Mouse (Mus musculus) layer of hippocampus, adult 2 months (tissue): Measurements from ENCODE around the gene Mospd1. TPM values are rescaled to one million over a fixed set of nuclear protein-coding genes. Genes with fewer than 3 reads are reported as not detected.

ENCODE experiments used
- DNase-seq, 2 experiments: peaks; one replicate each; pipeline ENCODE4 v3.0.0; 2022; ENCODE audit warnings: low spot score in 2 of 2
- H3K27ac ChIP-seq: fragments of 200-600 bp; 2 replicates; pipeline ENCODE4 v1.8.1; 2022
- H3K4me3 ChIP-seq: fragments of 200-600 bp; 2 replicates; pipeline ENCODE4 v1.8.1; 2022; ENCODE audit warnings: mild to moderate bottlenecking
- CTCF ChIP-seq: fragments of 200-600 bp; conservative IDR thresholded peaks from 2 replicates; pipeline ENCODE4 v1.8.1; 2022; ENCODE audit warnings: antibody characterized with exemption, mild to moderate bottlenecking, moderate library complexity
- long read RNA-seq, 2 experiments: library from polyadenylated mRNA; stranded (forward); transcript quantifications; one replicate each; pipeline ENCODE4 v2.0.0; 2021; ENCODE audit warnings: borderline mapping rate in 2 of 2
- total RNA-seq, 2 experiments: library from RNA; stranded (reverse); gene quantifications; 2 replicates each; pipeline ENCODE4 v1.2.3; 2021

Gene Mospd1
- 10 to 100 TPM in 1 of 2 experiments, 1 to 10 TPM in 1; 9.7 to 12.4 TPM for total RNA-seq
- long read RNA-seq, experiment 1, transcript Mospd1-202 (6 exons, 1,773 nt), result major isoform, 9 of 14 reads
- long read RNA-seq, experiment 1, partial matches to known transcripts, result 0 of 14 reads
- long read RNA-seq, experiment 1, other reads (novel, unspliced or antisense), result 5 of 14 reads
- long read RNA-seq, experiment 2, transcript Mospd1-202 (6 exons, 1,773 nt), result major isoform, 22 of 28 reads
- long read RNA-seq, experiment 2, partial matches to known transcripts, result 1 of 28 reads
- long read RNA-seq, experiment 2, other reads (novel, unspliced or antisense), result 5 of 28 reads

DNA sequence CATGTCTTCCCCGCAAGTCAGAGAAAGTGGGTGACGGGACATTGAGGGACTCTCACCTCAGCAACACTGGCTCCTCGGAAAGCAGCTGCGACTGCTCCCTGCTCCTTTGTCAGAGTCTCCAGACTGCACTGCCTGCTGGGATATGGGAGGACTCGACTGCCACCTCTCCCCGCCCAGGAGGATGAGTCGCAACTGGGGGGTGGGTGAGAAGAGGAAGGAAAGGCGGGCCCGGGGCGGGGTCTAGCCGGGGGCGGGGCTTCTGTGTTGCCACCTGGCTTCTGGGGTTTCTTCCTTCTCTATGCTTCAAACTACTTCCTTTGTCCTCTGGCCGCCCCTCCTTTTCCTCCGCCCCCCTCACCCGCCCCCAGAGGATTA lies at the start of gene Mospd1:
Mospd1 (minus strand) TSS at position 137 of the 375 bp plus-strand sequence.
- TF ChIP-seq CTCF, result no peak
- peak within 1 kb of the TSS; percentile 75 for H3K4me3 ChIP-seq
- DNase-seq, result peak; percentile 77 to 85
- H3K27ac ChIP-seq, result peak within 1 kb of the TSS; percentile 89

DNA sequence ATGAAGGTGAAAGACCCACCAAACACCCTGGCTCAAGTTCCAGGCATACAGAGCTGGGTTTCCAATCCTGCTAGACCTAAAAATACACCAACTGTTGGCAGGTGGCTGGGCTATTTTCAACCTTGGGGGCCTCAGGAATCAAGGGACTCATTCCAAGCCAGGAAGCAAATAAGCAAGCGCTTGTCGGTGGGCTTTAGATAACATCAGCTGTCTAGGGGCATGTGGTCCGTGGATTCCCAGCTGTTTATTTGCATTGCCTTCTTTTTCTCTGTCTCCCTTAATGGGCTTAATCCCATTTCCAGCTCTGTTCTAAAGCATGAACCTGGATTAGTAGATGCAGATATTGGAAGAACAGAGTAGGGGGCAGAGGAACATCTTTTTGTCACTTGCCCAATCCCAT lies 16.1 kb upstream of the Mospd1 start:
- no peak overlapping the region for H3K27ac ChIP-seq
- no peak for TF ChIP-seq CTCF
- H3K4me3 ChIP-seq, result no peak overlapping the region
- no peak for DNase-seq

DNA sequence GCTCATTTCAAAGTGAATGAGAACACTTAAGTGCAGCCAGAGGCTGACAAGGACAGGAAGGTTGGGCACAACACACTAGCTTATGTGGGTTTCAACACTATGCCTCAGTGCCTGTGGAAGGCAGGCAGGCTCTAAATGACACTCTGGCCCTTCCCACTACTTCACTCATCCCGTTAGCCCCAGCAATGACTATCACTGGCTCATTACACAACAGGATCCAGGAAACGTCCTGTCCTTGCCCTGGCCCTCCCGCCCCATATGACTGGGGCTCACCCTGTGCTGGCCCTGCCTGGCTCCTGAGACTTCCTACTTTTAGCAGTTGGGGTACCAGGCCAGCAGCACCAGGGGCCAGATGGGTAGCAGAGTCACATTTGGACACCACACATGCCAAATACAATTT lies 12.8 kb upstream of the Mospd1 start:
- DNase-seq, result no peak
- no peak for TF ChIP-seq CTCF
- Histone ChIP-seq H3K27ac (no peak overlapping the region), H3K4me3 (no peak overlapping the region)

- H3K27ac ChIP-seq, result peak overlapping the region; percentile 89
- TF ChIP-seq CTCF, result no peak
- H3K4me3 ChIP-seq, result peak overlapping the region; percentile 75
- DNase-seq, result no peak
Observed at GRCm38 (mm10) chrX:53369534-53370365, 552 bp downstream of the Mospd1 start.

DNA sequence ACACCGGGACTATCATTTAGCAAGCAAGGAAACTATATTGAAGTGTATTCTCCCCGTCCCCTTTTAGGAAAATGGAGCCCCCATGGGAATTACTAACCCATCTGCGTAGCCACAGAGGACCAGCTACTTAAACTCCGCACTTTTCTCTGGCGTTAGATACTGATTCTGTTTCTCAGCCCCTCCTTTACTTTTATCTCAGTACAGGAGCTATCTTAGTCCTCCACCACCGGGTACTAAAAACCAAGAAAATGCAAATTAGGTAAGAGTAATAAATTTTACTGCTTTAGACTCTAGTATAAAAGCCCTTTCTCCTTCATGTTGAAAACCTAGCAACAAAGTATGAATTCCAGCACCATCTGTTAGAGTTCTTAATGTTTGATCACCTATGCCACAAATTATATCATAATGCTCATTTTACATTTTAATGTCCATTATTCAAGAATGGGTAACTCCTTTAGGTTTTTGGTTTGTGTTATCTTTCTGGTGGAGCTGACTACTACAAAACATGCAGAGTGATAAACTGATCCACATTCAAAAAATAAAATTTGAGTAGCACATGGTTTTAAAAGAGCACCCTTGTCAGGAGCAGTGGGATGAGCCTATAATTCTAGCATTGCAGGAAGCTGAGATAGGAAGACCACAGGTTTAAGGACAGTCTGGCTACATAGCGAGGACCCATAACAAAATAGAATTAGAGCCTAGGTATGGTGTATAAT lies 5.5 kb downstream of the Mospd1 start:
- DNase-seq, result no peak
- Histone ChIP-seq H3K4me3 (no peak overlapping the region), H3K27ac (no peak overlapping the region)
- no peak for TF ChIP-seq CTCF

- no peak overlapping the region for H3K27ac ChIP-seq
- no peak overlapping the region for H3K4me3 ChIP-seq
- DNase-seq, result no peak
- TF ChIP-seq CTCF, result no peak
Observed at GRCm38 (mm10) chrX:53348374-53348773, 21.9 kb downstream of the Mospd1 start.

GRCm38 (mm10) chrX:53341531-53341930 lies 28.8 kb downstream of the Mospd1 start:
- no peak overlapping the region for H3K4me3 ChIP-seq
- H3K27ac ChIP-seq, result no peak overlapping the region
- TF ChIP-seq CTCF, result peak; percentile 85
- peak in 1 of 2 experiments; percentile 12 for DNase-seq

GRCm38 (mm10) chrX:53337355-53337754 lies 32.9 kb downstream of the Mospd1 start:
- Histone ChIP-seq H3K4me3 (no peak overlapping the region), H3K27ac (no peak overlapping the region)
- peak; percentile 54 for TF ChIP-seq CTCF
- DNase-seq, result no peak

GRCm38 (mm10) chrX:53330396-53330795 lies 39.9 kb downstream of the Mospd1 start:
- TF ChIP-seq CTCF, result no peak
- no peak overlapping the region for H3K27ac ChIP-seq
- no peak for DNase-seq
- H3K4me3 ChIP-seq, result no peak overlapping the region

DNA sequence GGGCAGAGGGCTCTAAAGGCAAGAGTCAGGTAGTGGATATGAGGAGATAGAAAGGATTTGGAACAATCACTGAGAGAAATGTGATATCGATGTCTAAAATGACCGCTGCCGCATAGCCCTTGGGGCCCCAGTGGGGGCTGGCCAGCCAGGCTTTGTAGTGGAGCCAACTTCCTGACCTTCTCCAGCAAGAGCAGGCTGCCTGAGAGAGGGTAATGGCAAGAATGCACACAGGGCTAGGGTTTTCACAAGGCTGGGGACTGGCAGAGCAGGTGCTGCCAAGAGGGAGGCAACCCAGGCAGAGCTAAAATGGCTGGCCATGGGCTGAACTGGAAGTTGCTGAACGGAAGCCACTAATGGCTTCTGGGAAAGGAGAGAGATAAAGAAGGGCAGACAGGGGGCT lies 49.2 kb downstream of the Mospd1 start:
- H3K4me3 ChIP-seq, result no peak overlapping the region
- H3K27ac ChIP-seq, result no peak overlapping the region
- no peak for DNase-seq
- no peak for TF ChIP-seq CTCF

DNA sequence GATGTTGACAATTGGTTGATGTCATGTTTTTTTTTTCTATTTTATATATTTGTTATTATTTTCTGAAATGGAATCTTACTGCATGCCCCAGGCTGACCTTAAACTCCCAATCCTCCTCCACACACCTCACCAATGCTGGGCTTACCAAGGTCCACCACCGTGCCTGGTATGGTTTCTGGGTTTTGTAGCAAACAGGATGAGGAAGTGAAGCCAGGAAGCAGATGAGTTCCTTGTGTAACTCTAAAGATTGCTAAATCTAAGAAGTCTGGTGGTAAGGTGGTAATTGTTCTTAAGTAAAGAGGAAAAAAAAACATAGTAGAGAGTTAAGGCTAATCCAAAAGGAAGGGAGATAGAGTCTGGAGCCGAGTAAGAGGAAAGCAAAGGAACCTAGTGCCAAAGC lies 49.7 kb downstream of the Mospd1 start:
- no peak for TF ChIP-seq CTCF
- Histone ChIP-seq H3K27ac (no peak overlapping the region), H3K4me3 (no peak overlapping the region)
- DNase-seq, result no peak

Other genes with a start within 250 kb of the Mospd1 start
- gene Plac1, start 130.4 kb downstream of the Mospd1 start, total RNA-seq, result not detected
- gene Fam122b, start 100.7 kb downstream of the Mospd1 start, total RNA-seq, result 1 to 10 TPM; 3.0 to 3.7 TPM
- gene Fam122c, start 97.1 kb downstream of the Mospd1 start, total RNA-seq, result not detected
- gene Etd, start 64.4 kb upstream of the Mospd1 start, total RNA-seq, result not detected
- gene Rtl8c, start 237.5 kb upstream of the Mospd1 start, total RNA-seq, result 100 to 1,000 TPM; 174 to 189 TPM
- under 1 TPM in 1 of 2 experiments, not detected in 1; 0.71 TPM for gene Gm14597, start 238.5 kb upstream of the Mospd1 start, total RNA-seq